Mouse (Mus musculus): ENCODE data around the gene Grm5. TPM values are rescaled to one million over a fixed set of nuclear protein-coding genes. Genes with fewer than 3 reads are reported as not detected.

Grm5 gene
- polyA plus RNA-seq, 1 experiment from 2014 or later, result 0.23 TPM

DNA sequence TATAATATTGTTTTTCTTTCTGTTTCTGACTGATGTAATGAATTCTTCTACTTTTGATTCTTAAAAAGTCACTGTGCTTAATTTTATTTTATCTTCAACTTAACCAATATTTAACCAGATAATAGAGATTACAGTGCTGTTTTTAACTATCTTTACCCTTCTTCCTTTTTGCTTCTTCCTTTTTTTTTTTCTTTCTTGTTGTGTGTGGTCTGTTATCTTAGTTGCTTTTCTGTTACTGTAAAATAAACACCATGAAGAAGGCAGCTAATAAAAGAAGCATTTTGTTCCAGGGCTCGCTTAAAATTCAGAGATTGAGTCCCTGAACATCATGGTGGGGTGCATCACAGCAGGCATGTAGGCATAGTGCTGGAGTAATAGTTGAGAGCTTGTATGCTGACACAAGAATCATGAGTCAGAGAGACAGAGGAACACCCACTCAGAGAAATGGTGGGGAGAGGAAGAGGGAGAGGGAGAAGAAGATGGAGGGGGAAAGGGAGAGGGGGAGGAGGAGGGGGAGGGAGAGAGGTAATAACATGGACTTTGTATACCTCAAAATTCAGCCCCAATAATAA, 512.7 kb downstream of the Grm5 start:
- no peaks in the 10 kb centered on the region for H3K4me1 ChIP-seq (ENCODE audit: control insufficient read depth, insufficient read depth, low read length)
- DNase-seq (ENCODE audit: low spot score, missing footprints), result no peak
- WGBS, result 49% methylated on average over 1 of the region's 1 CpGs
- ATAC-seq (ENCODE audit: low FRiP score), result no peak
- H3K4me2 ChIP-seq, result no peak overlapping the region
- no peaks in the 10 kb centered on the region for H3K27me3 ChIP-seq (ENCODE audit: control insufficient read depth, insufficient read depth, low read length)
- H3K36me3 ChIP-seq (ENCODE audit: control insufficient read depth, insufficient read depth, low read length), result no peaks in the 10 kb centered on the region
- H3K27ac ChIP-seq (ENCODE audit: low read depth, low read length), result no peak overlapping the region
- no peaks in the 10 kb centered on the region for H3K9me3 ChIP-seq (ENCODE audit: control insufficient read depth, low read length)
- H3K9ac ChIP-seq (ENCODE audit: low read length), result no peak overlapping the region
- no peak overlapping the region for H3K4me3 ChIP-seq (ENCODE audit: low read depth, low read length)

DNA sequence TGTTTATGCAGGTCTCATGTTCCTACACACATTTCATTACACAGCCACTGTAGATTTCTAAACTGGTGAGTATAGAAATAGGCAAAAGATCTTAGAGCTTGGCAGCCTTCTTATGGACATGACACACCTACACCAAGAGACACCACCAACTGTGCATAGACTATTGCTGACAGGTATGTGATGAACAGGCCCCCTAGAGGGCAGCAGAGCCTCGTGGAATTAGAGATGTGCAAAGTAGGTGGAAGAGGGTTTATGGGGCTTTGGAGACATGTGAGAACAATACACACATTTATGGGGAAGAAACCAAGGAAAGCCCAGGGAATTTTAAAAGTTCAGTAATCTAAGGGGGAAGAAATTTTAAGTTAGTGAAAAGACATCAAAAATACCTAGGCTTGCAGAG, 513.7 kb downstream of the Grm5 start:
- ATAC-seq (ENCODE audit: low FRiP score) (peak; percentile 78; the same call in 1 of the 2 replicates), DNase-seq (ENCODE audit: low spot score, missing footprints) (peak; percentile 86)
- no peaks in the 10 kb centered on the region for H3K9me3 ChIP-seq (ENCODE audit: control insufficient read depth, low read length)
- H3K4me2 ChIP-seq, result no peak overlapping the region
- no peak overlapping the region for H3K9ac ChIP-seq (ENCODE audit: low read length)
- 10% methylated on average over 1 of the region's 1 CpGs for WGBS
- no peak overlapping the region for H3K27ac ChIP-seq (ENCODE audit: low read depth, low read length)
- no peaks in the 10 kb centered on the region for H3K4me1 ChIP-seq (ENCODE audit: control insufficient read depth, insufficient read depth, low read length)
- H3K27me3 ChIP-seq (ENCODE audit: control insufficient read depth, insufficient read depth, low read length), result no peaks in the 10 kb centered on the region
- no peak overlapping the region for H3K4me3 ChIP-seq (ENCODE audit: low read depth, low read length)
- no peaks in the 10 kb centered on the region for H3K36me3 ChIP-seq (ENCODE audit: control insufficient read depth, insufficient read depth, low read length)

DNA sequence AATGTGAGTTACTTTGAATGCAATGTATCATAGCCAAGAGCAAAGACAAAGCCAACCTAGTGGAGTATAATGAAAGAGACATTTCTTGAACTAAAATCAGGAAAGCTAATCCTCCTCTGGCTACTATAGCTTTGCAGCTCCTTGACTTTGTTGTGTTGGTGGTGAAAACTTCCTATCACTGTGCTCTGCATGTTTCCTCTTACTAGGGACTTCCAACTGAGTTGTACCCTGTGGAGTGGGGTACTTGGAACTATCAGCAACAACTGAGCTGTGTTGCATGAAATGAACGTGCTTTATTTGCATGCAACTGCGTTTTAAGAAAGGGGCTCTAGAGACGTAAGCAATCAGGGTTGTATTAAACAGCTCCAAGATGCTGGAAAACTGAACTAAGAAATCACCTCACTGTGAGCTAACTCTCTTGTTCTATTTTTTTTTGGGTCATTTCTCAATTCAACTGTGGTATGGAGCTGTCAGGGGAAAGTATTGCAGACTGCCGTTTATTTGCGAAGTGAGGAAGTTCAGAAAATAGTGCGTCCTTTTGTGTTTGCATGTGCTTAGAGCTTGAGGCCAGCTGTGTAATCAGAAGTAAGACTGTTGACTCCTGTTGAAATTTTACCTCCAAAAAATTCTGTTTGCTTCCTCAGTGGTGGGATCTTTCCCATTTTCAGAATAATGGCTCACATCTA, 532.9 kb downstream of the Grm5 start:
- Histone ChIP-seq H3K36me3 (ENCODE audit: control insufficient read depth, insufficient read depth, low read length) (no peaks in the 10 kb centered on the region), H3K27ac (ENCODE audit: low read depth, low read length) (no peak overlapping the region), H3K27me3 (ENCODE audit: control insufficient read depth, insufficient read depth, low read length) (no peaks in the 10 kb centered on the region), H3K4me1 (ENCODE audit: control insufficient read depth, insufficient read depth, low read length) (no peaks in the 10 kb centered on the region), H3K9me3 (ENCODE audit: control insufficient read depth, low read length) (no peaks in the 10 kb centered on the region), H3K4me3 (ENCODE audit: low read depth, low read length) (no peak overlapping the region), H3K4me2 (no peak overlapping the region), H3K9ac (ENCODE audit: low read length) (no peak overlapping the region)
- no peak for DNase-seq (ENCODE audit: low spot score, missing footprints)
- WGBS, result 75% methylated on average over 6 of the region's 6 CpGs
- no peak for ATAC-seq (ENCODE audit: low FRiP score)

DNA sequence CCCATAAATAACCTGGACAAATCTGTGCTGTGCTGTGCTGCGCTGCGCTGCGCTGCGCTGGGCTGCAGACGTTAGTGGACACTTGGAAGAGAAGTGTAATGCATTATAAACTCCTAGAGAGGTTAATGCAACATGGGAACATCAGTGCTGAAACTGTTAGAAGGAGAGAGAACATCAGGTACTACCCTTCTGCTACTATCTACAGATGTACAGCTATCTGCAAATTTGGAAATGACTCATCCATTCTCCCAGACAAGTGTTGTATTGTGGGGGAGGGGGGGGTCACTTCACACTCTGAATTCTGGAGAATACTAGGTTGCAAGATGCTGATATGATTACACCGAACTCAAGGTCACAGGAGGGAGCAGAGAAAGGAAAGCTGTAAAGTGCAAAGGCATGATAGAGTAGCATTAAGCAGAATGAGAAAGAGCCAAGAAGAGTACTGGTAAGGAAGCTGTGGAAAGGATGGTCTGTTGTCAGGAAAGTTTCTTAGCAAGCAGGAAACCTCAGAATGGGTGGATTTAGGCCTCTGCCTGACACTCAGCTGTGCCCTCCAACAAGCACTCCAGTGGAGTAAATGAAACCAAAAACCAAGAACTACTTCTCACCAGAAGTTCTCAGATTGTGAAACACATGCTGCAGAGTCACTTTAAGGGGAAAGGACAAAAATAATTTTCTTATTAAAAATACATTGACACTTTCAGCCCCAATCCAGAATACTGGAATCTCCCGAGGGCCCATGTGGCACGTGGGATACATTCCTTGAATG, 544.3 kb downstream of the Grm5 start:
- no peak overlapping the region for H3K9ac ChIP-seq (ENCODE audit: low read length)
- no peak overlapping the region for H3K4me2 ChIP-seq
- ATAC-seq (ENCODE audit: low FRiP score) (no peak), DNase-seq (ENCODE audit: low spot score, missing footprints) (no peak)
- no peak overlapping the region for H3K27ac ChIP-seq (ENCODE audit: low read depth, low read length)
- WGBS, result 89% methylated on average over 8 of the region's 8 CpGs
- H3K9me3 ChIP-seq (ENCODE audit: control insufficient read depth, low read length), result no peaks in the 10 kb centered on the region
- peaks cover 2% of the 10 kb centered on the region; the same call in 1 of the 2 replicates for H3K27me3 ChIP-seq (ENCODE audit: control insufficient read depth, insufficient read depth, low read length)
- peaks cover 7% of the 10 kb centered on the region for H3K4me1 ChIP-seq (ENCODE audit: control insufficient read depth, insufficient read depth, low read length)
- no peaks in the 10 kb centered on the region for H3K36me3 ChIP-seq (ENCODE audit: control insufficient read depth, insufficient read depth, low read length)
- H3K4me3 ChIP-seq (ENCODE audit: low read depth, low read length), result no peak overlapping the region

DNA sequence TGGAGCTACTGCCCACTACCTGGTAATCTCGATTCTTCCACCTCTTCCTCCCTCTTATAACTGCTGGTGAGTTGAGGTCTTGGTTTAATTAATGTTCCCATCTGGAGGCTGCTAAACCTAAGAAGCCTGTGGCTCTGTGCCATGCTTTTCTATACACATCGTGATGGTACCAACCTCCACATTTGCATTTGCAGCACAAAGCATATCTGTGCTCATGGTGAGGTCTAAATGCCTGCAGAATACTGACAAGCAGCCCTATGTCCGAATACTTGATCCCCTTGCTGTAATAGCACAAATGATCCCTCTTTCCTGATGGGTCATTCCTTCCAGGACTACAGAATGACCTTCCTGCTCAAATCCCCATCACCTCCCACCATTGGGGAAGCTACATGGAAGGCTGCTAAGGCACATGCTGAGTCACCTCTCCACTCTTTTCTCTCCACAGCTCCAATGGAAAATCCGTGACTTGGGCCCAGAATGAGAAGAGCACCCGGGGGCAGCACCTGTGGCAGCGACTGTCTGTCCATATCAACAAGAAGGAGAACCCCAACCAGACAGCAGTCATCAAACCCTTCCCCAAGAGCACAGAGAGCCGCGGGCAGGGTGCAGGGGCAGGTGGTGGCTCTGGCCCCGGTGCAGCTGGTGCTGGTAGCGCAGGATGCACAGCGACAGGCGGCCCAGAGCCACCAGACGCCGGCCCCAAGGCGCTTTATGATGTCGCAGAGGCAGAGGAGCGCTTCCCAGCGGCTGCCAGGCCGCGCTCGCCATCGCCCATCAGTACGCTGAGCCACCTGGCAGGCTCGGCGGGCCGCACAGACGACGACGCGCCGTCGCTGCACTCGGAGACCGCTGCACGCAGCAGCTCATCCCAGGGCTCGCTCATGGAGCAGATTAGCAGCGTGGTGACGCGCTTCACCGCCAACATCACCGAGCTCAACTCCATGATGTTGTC, 545.8 kb downstream of the Grm5 start:
- Histone ChIP-seq H3K27me3 (ENCODE audit: control insufficient read depth, insufficient read depth, low read length) (peaks cover 2% of the 10 kb centered on the region; the same call in 1 of the 2 replicates), H3K4me3 (ENCODE audit: low read depth, low read length) (peak overlapping the region; percentile 36), H3K9me3 (ENCODE audit: control insufficient read depth, low read length) (no peaks in the 10 kb centered on the region), H3K9ac (ENCODE audit: low read length) (peak overlapping the region; percentile 60), H3K36me3 (ENCODE audit: control insufficient read depth, insufficient read depth, low read length) (no peaks in the 10 kb centered on the region), H3K4me2 (peak overlapping the region; percentile 67), H3K4me1 (ENCODE audit: control insufficient read depth, insufficient read depth, low read length) (peaks cover 7% of the 10 kb centered on the region), H3K27ac (ENCODE audit: low read depth, low read length) (no peak overlapping the region)
- DNase-seq (ENCODE audit: low spot score, missing footprints), result peak; percentile 92
- 11% methylated on average over 41 of the region's 41 CpGs for WGBS
- ATAC-seq (ENCODE audit: low FRiP score), result peak; percentile 92

DNA sequence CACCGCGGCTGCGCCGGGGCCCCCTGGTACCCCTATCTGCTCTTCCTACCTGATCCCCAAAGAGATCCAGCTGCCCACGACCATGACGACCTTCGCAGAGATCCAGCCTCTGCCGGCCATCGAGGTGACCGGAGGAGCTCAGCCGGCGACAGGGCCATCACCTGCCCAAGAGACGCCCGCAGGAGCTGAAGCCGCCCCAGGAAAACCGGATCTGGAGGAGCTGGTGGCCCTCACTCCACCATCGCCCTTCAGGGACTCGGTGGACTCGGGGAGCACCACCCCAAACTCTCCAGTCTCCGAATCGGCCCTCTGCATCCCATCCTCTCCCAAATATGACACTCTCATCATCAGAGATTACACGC, 546.5 kb downstream of the Grm5 start:
- 34% methylated on average over 22 of the region's 22 CpGs for WGBS
- ATAC-seq (ENCODE audit: low FRiP score) (peak; percentile 72; the same call in 1 of the 2 replicates), DNase-seq (ENCODE audit: low spot score, missing footprints) (no peak)
- Histone ChIP-seq H3K36me3 (ENCODE audit: control insufficient read depth, insufficient read depth, low read length) (no peaks in the 10 kb centered on the region), H3K4me2 (peak overlapping the region; percentile 67), H3K4me1 (ENCODE audit: control insufficient read depth, insufficient read depth, low read length) (peaks cover 7% of the 10 kb centered on the region), H3K27ac (ENCODE audit: low read depth, low read length) (no peak overlapping the region), H3K27me3 (ENCODE audit: control insufficient read depth, insufficient read depth, low read length) (peaks cover 2% of the 10 kb centered on the region; the same call in 1 of the 2 replicates), H3K9me3 (ENCODE audit: control insufficient read depth, low read length) (no peaks in the 10 kb centered on the region), H3K4me3 (ENCODE audit: low read depth, low read length) (peak overlapping the region; percentile 36), H3K9ac (ENCODE audit: low read length) (peak overlapping the region; percentile 60)

DNA sequence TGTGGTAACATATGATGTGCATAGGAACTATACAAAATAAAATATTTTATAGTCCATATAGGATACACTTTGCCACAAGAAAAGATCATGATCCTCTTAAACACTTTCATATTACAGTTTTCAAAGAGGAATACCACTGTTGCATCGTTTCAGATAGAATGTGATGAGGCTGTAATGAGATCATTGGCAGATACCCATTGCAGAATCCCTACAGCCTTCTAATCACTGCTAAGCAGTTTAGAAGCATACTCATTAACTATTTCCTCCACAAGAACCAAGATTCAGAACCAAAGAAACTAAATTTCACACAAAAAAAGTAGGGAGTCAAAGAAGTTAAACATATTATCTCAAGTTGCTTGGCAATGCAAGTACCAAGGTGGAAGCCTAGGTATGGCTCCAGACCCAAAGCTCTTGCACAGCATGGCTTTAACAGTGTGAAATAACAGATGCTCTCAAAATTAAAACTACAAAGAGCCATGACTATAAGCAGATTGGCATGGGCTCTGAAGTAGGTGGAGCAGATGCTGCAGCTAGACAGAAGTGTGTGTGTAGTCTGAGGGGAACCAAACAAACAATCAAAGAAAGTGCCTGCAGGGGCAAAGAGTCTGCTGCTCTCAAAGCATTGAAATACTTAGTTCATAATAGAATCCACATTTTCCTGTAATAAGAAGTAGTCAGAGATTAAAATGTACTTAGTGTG, 575.7 kb downstream of the Grm5 start:
- H3K4me1 ChIP-seq (ENCODE audit: control insufficient read depth, insufficient read depth, low read length), result no peaks in the 10 kb centered on the region
- H3K4me2 ChIP-seq, result no peak overlapping the region
- no peak overlapping the region for H3K9ac ChIP-seq (ENCODE audit: low read length)
- no peak for ATAC-seq (ENCODE audit: low FRiP score)
- WGBS, result 85% methylated on average over 1 of the region's 1 CpGs
- no peak for DNase-seq (ENCODE audit: low spot score, missing footprints)
- H3K36me3 ChIP-seq (ENCODE audit: control insufficient read depth, insufficient read depth, low read length), result no peaks in the 10 kb centered on the region
- H3K9me3 ChIP-seq (ENCODE audit: control insufficient read depth, low read length), result no peaks in the 10 kb centered on the region
- no peak overlapping the region for H3K27ac ChIP-seq (ENCODE audit: low read depth, low read length)
- no peaks in the 10 kb centered on the region for H3K27me3 ChIP-seq (ENCODE audit: control insufficient read depth, insufficient read depth, low read length)
- no peak overlapping the region for H3K4me3 ChIP-seq (ENCODE audit: low read depth, low read length)

DNA sequence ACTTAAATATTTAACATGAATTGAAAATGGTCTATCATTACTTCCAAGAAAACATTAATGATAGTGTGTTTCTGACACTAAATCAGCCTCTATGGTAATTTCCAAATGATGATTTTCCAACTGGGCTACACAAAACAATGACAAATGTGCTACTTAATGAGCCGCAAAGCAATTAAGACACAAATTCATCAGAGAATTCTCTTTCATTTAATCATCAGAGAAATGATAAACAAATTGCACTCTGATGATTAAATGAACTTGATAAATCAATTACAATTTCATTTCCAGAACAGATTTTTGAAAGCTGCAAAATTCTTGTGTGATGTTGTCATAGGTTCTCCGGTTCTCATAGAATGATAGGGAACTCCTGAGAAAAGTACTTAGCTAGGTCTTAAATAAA, 577.6 kb downstream of the Grm5 start:
- Histone ChIP-seq H3K27me3 (ENCODE audit: control insufficient read depth, insufficient read depth, low read length) (no peaks in the 10 kb centered on the region), H3K4me2 (no peak overlapping the region), H3K9ac (ENCODE audit: low read length) (no peak overlapping the region), H3K4me3 (ENCODE audit: low read depth, low read length) (no peak overlapping the region), H3K9me3 (ENCODE audit: control insufficient read depth, low read length) (no peaks in the 10 kb centered on the region), H3K36me3 (ENCODE audit: control insufficient read depth, insufficient read depth, low read length) (no peaks in the 10 kb centered on the region), H3K27ac (ENCODE audit: low read depth, low read length) (no peak overlapping the region), H3K4me1 (ENCODE audit: control insufficient read depth, insufficient read depth, low read length) (no peaks in the 10 kb centered on the region)
- DNase-seq (ENCODE audit: low spot score, missing footprints) (no peak), ATAC-seq (ENCODE audit: low FRiP score) (no peak)
- WGBS, result 92% methylated on average over 2 of the region's 2 CpGs

Data from midbrain, embryonic 11.5 days (tissue).